Comparison of ENCODE assay signal across 8 mouse cellular contexts in the genomic region with DNA sequence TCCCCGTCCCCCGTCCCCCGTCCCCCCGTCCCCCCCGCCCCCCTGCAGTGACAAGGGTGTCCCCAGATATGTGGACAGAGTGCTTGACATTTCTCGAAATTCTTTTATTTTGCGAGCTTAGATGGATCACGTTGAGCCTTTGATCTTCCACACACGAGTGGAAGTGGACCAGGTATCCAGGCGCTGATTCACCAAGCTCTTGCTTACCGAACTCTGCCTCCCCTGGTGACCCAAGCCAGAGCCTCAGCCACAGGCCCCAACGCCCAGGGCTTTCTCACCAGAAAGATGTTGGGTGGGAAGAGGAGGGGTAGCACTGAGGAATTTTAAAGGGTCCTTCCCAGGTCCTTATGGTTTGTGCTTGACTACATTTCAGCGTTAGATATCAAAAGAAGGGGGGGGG. TPM values are rescaled to one million over a fixed set of nuclear protein-coding genes. Genes with fewer than 3 reads are reported as not detected.
DNase-seq lines count a peak whose midpoint lies in the region; ATAC-seq and TF ChIP-seq lines count a peak whose summit lies in the region.

No protein-coding gene starts in this region.

- no peaks in the 10 kb centered on the region for H3K36me3 ChIP-seq in forebrain, postnatal 0 days (ENCODE audit: insufficient read depth)
- no peaks in the 10 kb centered on the region for H3K36me3 ChIP-seq in liver, postnatal 0 days (replicated peaks; ENCODE audit: insufficient read depth, low read length)

- H3K27me3 ChIP-seq in forebrain, postnatal 0 days (ENCODE audit: insufficient read depth, low read length) = no peaks in the 10 kb centered on the region
- no peaks in the 10 kb centered on the region for H3K27me3 ChIP-seq in liver, postnatal 0 days (ENCODE audit: insufficient read depth, low read length)

- TF ChIP-seq EP300 in liver, postnatal 0 days (IDR thresholded peaks at IDR 0.05; ENCODE audit: low read depth) = no peak

- H3K27ac ChIP-seq in forebrain, postnatal 0 days (ENCODE audit: low read depth, low read length) = no peak overlapping the region
- peak overlapping the region; percentile 80 for H3K27ac ChIP-seq in liver, postnatal 0 days (ENCODE audit: low read depth)

- H3K9me3 ChIP-seq in forebrain, postnatal 0 days (ENCODE audit: low read length) = no peaks in the 10 kb centered on the region
- no peaks in the 10 kb centered on the region for H3K9me3 ChIP-seq in liver, postnatal 0 days (ENCODE audit: low read length)

- WGBS in forebrain, postnatal 0 days = 5% methylated on average over 13 of the region's 13 CpGs
- WGBS in liver, postnatal 0 days (ENCODE audit: insufficient replicate concordance) = 15% methylated on average over 13 of the region's 13 CpGs

- ATAC-seq in forebrain, postnatal 0 days = no peak
- ATAC-seq in liver, postnatal 0 days = no peak

- TF ChIP-seq CTCF in forebrain, postnatal 0 days (IDR thresholded peaks at IDR 0.05; ENCODE audit: low read depth) = no peak
- no peak for TF ChIP-seq CTCF in liver, postnatal 0 days (IDR thresholded peaks at IDR 0.05; ENCODE audit: low read depth)

- peaks cover 5% of the 10 kb centered on the region; the same call in 1 of the 2 replicates for H3K4me1 ChIP-seq in forebrain, postnatal 0 days (ENCODE audit: insufficient read depth)
- peaks cover 23% of the 10 kb centered on the region for H3K4me1 ChIP-seq in liver, postnatal 0 days (ENCODE audit: insufficient read depth)

- DNase-seq in cerebellum, postnatal 10 days = peak; percentile 27 to 32
- DNase-seq in cerebellum, postnatal 4 days (ENCODE audit: low spot score in 2 of 2) = no peak
- DNase-seq in CD4-positive helper T cell, adult 2 months (ENCODE audit: low read depth, low spot score) = peak; percentile 15
- no peak for DNase-seq in forebrain, postnatal 0 days
- DNase-seq in liver, postnatal 0 days = no peak
- DNase-seq in right cerebral cortex, postnatal 36 days (ENCODE audit: low spot score in 2 of 2) = no peak
- no peak for DNase-seq in cerebellum, postnatal 36 days
- no peak for DNase-seq in frontal cortex, postnatal 14 days (ENCODE audit: low spot score in 2 of 2)

- H3K4me2 ChIP-seq in forebrain, postnatal 0 days (ENCODE audit: low read depth) = peak overlapping the region; percentile 90
- H3K4me2 ChIP-seq in liver, postnatal 0 days (ENCODE audit: low read depth, low read length) = peak overlapping the region; percentile 98

- peak overlapping the region; percentile 62 for H3K4me3 ChIP-seq in forebrain, postnatal 0 days (ENCODE audit: low read depth, low read length)
- H3K4me3 ChIP-seq in liver, postnatal 0 days (ENCODE audit: low read depth, low read length) = peak overlapping the region; percentile 92

- peak overlapping the region; percentile 71; the same call in 1 of the 2 replicates for H3K9ac ChIP-seq in forebrain, postnatal 0 days
- H3K9ac ChIP-seq in liver, postnatal 0 days (replicated peaks) = peak overlapping the region; percentile 87

RNA-seq across cellular contexts. Expression of gene F2r, which starts 0.6 kb away (rescaled TPM):
- total RNA-seq in forebrain, postnatal 0 days (2014; rRNA removed) = 28.4 and 41.7 TPM in 2 replicates
- 20.1 and 28.0 TPM in 2 replicates for polyA plus RNA-seq in forebrain, postnatal 0 days (2015; fragmentation: Nextera tagmentation; extraction: Ambion mirVana)
- 25.5 and 28.6 TPM in 2 replicates for polyA plus RNA-seq in liver, postnatal 0 days (2015; fragmentation: Nextera tagmentation; extraction: Ambion mirVana)

Comparison
In these comparisons a context has a peak if more than half of its experiments do, and no peak if none do; other contexts are left out.
1. DNase-seq: peak in cerebellum, postnatal 10 days (2 of 2) and CD4-positive helper T cell, adult 2 months (single experiment); none in cerebellum, postnatal 4 days (0 of 2), forebrain, postnatal 0 days (single experiment), liver, postnatal 0 days (single experiment), right cerebral cortex, postnatal 36 days (0 of 2), cerebellum, postnatal 36 days (0 of 2) and frontal cortex, postnatal 14 days (0 of 2).